Mouse (Mus musculus) kidney, adult 2 months (tissue): Measurements from ENCODE around the gene Ciao2b.
A peak's percentile ranks its signal among the peaks of the same experiment; 100 is the strongest.

Experiments used
- CTCF ChIP-seq: fragments of 200-500 bp; conservative IDR thresholded peaks from 2 replicates; pipeline ENCODE4 v1.5.1; 2011; ENCODE audit warnings: low read depth, mild to moderate bottlenecking, control low read depth, low read length, moderate library complexity, mixed read lengths; ENCODE audit not compliant: insufficient read depth, insufficient read length
- POLR2A ChIP-seq: fragments of 200-500 bp; IDR thresholded peaks from one replicate; pipeline ENCODE4 v1.6.1; 2011; ENCODE audit warnings: low read depth, low read length, control low read depth

DNA sequence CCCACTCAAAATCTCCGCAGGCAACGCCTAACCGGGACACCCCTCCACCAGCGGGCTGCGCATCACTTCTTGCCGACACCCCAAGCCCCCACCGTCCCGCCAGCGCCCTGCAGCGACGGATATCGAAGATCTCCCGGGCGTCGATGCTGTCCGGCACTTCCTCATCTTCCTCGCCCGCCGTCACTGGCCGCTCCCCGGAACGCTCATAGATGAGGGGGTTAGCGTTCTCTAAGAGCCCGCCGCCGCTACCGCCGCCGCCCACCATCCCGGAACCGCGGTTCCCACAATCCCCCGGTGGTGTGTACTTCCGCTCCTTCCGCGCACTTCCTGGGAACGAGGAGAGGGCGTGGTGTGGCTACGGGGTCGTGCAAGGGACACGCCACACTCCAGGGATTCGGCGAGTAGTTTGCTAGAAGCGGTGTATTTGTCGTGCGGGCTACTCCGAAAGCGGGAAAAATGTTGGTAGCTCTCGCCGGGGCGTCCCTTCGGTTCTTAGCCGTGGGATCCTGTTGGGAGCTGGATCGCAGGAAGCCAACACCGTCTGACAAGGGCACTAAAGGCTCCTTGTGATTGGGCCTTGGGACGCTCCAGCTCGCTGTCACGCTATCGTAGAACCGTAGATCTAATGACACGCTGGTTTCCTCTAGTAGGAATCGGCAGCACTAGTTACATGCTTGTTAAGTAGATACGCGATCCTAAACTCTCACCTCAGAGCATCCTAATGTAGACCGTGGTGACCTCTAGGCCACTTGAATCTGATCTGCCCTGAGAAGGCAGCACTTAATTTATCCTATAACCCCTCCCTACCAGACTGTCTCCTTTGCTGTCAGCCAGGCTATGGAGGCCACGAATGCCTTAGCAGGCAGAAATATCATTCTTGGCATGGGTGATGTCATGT is at the start of gene Ciao2b:
- no peak for TF ChIP-seq CTCF
- peak; percentile 63 for TF ChIP-seq POLR2A
